In genomic region chr14:78934596-78934995, GRCm38 (mm10) we compare ENCODE assay signal across 15 mouse cellular contexts.
"Had no signal": no experiment of that assay in that cellular context is flagged by ENCODE, and none has a peak within 500 bp of the region (broad histone marks: within the 10 kb centered on the region; RNA-seq: fewer than 3 reads in every experiment).

No protein-coding gene starts in this region.

- ATAC-seq: liver, postnatal 0 days; midbrain, embryonic 13.5 days; midbrain, embryonic 15.5 days had no signal

- H3K4me3 ChIP-seq: liver, embryonic 15.5 days; megakaryocyte, embryonic 14.5 days; midbrain, embryonic 13.5 days; midbrain, embryonic 15.5 days; neural tube, embryonic 12.5 days had no signal

- H3K27me3 ChIP-seq: liver, embryonic 15.5 days; megakaryocyte, embryonic 14.5 days; midbrain, embryonic 13.5 days; midbrain, embryonic 15.5 days; neural tube, embryonic 12.5 days had no signal

- DNase-seq: liver, postnatal 0 days; lung, adult 2 months; lung, postnatal 14 days; lung, postnatal 36 days; right cerebral cortex, postnatal 14 days; thymus, adult 18-20 months; thymus, postnatal 14 days; thymus, postnatal 36 days had no signal

- H3K9ac ChIP-seq: liver, embryonic 15.5 days; liver, postnatal 0 days; midbrain, embryonic 13.5 days; midbrain, embryonic 15.5 days; neural tube, embryonic 12.5 days had no signal

- H3K27ac ChIP-seq: liver, embryonic 15.5 days; macrophage; midbrain, embryonic 13.5 days; midbrain, embryonic 15.5 days; neural tube, embryonic 12.5 days had no signal

- H3K4me2 ChIP-seq: liver, embryonic 15.5 days; midbrain, embryonic 11.5 days; midbrain, embryonic 13.5 days; midbrain, embryonic 15.5 days; neural tube, embryonic 12.5 days had no signal

- H3K36me3 ChIP-seq: midbrain, embryonic 13.5 days; midbrain, embryonic 15.5 days; neural tube, embryonic 12.5 days had no signal

- H3K9me3 ChIP-seq: liver, embryonic 15.5 days; megakaryocyte, embryonic 14.5 days; midbrain, embryonic 13.5 days; midbrain, embryonic 15.5 days; neural tube, embryonic 12.5 days had no signal

- H3K4me1 ChIP-seq: liver, embryonic 15.5 days; megakaryocyte, embryonic 14.5 days; midbrain, embryonic 15.5 days; neural tube, embryonic 12.5 days had no signal
